Mouse (Mus musculus): ENCODE results near the gene Cacna2d1.

The Cacna2d1 gene

DNA sequence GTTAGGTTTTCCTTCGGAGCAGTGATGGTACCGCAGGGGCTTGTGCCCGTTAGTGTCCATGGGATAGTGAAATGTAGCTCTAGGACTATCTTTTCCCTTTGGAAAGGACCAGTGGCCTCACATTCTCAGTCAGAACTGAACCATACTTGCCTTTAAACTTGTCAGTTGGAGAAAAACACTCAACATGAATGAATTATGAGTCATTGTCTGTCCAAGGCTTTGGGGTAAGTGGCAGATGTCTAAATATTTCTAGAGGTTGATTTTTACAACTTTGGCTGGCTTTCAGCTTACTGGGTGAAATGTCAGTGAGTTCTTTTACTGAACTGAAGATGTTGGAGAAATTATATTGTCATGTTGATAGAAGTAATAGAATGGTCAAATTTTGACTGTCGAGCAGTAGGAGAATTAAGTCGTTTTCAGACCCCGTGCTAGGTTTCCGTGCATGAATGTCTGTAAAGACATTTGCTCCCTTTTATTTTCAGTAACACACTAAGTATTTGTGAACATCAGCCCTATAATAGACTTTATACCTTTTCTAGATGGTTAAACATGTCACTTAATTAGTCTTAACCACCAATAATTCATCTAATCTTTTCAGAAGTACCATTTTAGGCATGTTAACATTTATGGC is 50.9 kb downstream of the Cacna2d1 start:
- DNase-seq = no peak

DNA sequence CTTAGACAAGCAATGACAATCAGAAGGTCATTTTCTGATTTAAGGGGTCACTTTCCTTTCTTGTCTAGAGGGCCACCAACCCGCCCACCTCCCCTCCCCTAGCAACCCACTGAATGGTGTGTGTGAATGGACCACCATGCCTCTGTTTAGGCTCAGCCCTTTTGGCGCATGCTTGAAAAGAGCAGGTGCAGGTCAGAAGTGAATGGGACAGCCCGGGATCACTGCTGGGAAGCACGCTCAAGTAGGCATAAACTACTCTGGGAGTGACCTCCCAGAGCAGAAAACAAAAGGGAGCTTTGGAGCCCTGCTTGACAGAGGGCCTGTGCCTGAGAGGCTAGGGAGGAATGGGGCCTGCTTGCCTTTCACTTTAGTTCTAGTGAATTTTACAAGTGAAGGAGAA is 51.4 kb downstream of the Cacna2d1 start:
- DNase-seq = no peak

DNA sequence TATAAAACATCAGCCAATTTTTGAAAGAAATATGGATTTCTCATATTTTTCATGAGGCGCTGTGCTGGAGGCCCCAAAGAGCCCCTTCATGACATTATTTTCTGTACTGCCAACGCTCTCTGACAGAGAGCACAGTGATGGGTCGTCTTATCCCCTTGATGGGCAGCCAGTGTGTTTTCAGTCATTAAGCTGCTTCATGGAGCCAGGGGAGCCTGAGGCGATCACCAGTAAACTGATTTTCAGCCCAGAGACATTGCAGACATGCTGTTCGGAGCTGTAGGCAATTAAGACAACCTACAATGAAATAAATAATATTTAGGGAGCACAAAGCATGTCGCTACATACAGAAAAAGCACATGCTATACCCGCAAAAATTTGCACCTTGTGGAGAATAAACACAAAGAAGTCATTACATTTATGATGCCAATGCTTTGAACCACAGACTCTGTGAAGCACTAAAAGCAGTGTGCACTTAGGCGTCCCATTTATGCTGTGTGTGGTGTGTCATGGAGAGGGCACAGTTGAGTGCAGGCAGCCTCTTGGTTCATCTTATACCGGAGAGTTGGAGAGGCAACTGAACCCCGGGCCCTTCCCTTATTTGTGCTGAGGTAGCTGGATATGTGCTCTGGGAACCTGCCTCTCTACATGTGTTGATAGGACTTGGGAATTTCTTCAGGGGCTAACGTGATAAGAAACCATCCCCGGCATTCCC is 57.1 kb downstream of the Cacna2d1 start:
- DNase-seq = no peak

DNA sequence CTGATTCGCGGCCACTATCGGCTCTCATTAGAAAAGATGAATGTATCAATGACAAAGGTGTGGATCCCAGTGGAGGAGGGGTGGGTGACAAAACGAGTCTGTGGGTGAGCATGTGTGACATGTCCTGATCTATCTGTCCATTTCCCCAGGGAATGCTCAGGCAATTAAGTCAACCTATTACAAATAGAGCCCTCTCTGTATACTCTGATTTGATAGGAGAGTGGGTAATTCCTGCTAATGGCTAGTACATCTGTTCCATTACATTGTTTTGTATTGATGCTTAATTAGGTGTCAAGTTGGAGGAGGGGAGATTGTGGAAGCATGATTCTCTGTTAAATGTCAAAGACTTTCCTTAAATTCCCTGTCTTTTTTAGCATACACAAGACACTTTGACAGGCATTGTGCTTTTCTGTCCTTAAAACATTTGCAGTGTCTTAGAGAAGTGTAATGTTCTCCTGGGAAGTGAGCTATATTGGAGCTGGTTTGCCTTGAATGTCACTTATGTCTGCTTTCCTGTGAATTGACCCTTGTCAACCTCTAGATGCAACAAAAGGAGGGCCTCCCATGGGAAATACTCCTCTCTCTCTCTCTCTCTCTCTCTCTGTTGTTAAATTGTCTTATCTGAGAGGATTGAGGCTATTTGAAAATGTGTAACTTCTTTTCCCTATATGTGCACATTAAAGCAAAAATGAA is 58.9 kb downstream of the Cacna2d1 start:
- DNase-seq = no peak

DNA sequence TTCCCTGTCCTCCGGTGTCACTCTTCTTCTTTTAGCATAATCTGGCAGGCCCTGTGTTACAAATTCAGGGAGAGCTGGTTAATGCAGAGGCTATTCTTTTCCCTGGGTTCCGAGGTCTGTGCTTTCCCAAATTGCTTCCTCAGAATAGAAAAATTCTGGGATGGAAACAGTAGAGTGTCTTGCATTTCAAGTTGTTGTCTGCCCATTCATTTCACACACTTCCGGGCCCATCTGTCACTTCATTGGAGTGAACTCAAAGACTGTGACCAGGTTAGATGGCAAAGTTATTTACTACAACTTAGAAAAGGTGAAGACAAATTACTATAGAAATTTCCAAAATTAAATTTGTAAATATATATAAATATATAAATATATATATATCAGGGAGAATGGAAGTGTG is 62.7 kb downstream of the Cacna2d1 start:
- DNase-seq = no peak

DNA sequence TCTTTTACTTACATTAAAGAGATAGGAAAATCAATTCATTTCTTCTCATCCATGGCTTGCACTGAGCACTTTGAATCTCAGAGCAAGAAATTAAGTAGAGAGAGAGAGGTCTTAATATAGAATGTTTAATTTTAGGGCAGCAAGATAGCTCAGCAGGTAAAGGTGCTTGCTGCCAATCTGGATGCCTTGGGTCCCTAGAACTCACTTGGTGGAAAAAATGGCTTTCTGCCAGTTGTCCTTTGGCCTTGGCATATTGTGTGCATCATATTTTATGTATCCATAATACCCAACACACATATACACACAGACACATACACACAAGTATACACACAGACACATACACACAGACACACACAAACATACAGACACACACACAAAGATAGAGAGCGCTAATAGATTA is 63.3 kb downstream of the Cacna2d1 start:
- DNase-seq = no peak

DNA sequence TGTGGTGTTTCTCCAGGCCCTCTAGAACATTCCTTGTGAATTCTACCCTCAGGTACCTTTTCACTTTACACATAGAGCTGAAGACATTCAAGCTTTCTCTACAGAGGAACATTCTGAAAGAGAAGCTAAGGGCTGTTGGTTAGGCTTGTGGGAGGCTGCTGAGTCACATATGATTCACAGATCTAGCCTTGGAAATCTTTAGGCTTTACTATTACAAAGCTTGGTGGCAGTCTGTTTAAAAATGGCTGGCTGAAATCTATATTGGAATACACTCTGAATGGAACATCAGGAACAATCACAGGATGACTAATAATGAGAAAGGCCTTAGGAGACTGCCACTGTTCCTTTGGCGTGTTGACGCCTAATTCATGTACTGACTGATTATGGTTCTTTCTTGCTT is 66.4 kb downstream of the Cacna2d1 start:
- no peak for DNase-seq

DNA sequence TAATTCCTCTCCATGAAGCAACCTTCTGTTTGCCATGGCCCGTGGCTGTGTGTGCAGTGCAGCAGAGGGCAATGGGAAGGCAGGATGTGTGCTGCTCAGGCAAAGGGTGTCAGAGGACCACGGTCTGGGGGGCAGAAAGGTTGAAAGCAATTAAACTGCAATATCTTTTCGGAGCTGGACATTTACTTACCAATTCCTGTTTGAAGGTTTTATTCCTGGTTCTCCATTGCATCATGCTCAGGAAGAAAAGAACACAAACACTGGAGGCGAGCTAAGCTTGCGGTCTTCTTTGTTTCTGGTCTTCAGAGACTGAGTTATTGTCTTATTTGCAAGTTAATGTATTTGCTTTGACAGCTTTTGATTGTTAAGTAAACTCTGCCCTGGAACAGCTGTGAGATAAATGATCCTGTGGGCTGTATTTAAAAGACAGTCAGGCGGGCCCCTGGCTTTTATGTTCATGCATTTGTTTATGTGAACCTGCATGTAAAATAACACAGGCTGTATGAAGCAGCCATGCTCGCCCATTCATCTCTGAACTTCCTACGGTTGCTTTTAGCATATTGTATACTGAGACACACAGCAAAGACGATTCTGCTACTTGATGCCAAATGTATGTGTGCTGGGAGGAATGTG is 68.1 kb downstream of the Cacna2d1 start:
- DNase-seq = no peak

DNA sequence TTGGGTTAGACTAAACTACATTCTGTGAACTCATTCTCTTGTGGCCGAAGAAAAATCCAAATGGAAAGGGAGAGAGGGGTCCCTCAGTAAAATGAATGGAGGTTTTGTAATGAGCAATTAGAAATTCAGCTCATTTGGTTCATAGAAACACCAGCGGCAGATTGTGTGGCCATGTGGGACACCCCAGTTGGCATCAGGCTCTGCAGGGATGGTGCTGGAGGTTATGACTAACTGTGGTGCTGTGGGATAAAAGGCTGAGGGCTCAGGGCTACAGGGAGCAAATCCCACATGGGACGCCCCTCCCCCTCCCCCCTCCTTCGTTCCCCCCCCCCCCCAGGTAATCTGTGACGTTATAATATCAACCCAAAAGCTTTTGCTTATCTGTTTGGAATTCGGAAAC is 69.8 kb downstream of the Cacna2d1 start:
- no peak for DNase-seq

DNA sequence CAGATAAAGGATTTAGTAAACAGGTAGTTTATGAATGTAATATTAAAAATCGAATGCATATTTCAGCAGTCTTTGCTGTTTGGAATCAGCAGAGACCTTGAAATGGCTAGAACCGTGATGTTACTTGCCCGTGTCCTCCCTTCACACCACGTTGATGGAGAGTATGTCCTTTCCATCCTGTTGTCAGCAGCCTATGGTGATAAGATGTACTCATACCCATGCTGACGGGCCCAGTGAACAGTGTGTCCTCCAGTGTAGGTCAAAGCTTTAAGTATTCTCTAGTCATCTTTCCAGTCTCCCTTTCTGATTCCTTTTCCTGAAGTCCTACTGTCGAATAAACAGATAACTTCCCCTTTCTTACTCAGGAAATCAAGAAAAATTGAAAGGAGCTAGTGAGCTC is 72.5 kb downstream of the Cacna2d1 start:
- DNase-seq = no peak

DNA sequence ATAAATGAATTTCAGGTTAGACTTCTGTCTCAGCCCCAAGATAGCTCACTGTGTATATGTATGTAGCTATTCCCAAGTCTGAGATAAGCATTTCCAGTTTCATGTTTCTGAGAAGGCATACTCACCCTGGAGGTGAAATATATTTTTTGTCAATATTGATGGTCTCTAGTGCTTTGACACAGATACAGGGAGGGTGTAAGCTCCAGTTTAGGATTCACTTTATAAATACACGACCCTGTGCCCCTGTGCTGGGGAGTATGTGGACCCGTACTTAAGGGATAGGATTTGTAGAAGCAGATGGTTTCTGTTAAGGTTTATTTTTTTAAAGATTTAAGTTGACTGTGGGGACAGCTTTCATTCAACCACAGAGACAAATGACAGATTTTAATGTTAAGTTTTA is 79.2 kb downstream of the Cacna2d1 start:
- no peak for DNase-seq

DNA sequence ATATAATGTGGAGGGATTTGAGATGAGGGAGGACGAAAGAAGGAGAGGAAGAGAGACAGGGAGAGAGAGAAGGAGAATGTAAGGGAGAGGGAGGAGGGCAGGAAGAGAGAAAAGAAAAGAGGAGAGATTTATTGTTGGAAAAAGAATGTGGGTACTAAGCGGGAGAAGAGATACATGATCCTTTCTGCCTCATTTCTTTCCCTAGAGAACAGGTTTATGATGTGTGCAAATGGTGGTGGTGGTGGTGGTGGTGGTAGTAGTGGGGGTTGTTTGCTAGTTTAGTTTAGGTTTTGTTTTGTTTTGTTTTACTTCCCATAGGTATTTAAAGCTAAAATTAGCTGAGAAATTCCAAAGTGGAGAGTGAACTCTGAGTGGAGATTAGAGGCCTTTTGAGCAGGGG is 79.9 kb downstream of the Cacna2d1 start:
- no peak for DNase-seq

DNA sequence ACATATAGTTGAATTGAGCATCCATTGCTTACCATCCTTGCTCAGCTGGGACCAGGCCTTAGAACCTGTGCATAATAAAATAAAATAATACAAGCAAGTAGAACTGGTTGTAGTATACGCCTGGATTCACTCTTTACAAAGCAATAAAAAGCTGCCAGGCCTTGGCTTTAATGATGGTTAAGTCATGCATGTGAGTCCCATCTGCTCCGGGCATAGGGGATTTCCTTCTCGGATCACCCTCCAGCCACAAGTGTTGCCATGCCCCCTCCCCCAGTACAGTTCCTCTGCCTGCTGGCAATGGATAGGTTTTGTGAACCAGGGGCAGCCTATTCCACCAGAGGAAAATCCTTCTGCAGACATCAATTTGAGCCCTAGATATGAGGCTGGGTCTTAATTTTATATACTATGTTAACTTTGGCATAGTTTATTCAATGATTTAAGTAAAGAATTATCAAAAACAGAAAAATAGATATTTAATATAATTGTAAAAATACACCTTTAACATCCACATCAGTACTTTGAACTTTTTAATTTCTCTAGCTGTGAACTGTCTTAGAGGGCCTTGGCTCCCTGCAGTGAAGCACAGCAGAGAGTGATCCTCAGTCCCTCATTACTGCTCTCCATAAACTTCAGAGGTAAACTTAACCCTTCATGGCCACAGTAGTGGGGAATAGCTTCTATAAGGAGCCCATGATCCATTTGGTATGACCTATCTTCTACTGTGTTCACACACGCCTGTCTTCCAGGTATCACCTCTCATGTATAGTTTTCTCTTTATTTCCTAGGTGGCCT is 90.3 kb downstream of the Cacna2d1 start:
- no peak for DNase-seq

DNA sequence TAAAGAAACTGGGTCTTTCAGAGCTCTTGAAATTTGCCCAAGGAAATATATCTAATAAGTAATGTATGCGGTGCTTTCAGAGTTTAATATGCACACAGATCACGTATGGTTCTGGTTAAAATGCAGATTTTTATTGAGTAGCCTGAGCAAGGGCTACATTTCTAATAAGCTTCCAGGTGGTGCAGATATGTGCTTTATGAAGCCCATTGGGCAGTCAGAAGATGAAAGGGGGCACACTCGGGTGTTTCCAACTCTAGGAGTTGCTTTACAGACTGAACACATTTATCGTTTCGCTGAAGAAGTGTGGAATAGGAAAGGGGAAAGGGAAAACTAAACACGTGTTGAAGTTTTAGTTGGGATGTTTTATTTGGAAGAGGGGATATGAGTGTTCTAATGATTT is 94.4 kb downstream of the Cacna2d1 start:
- DNase-seq = no peak

DNA sequence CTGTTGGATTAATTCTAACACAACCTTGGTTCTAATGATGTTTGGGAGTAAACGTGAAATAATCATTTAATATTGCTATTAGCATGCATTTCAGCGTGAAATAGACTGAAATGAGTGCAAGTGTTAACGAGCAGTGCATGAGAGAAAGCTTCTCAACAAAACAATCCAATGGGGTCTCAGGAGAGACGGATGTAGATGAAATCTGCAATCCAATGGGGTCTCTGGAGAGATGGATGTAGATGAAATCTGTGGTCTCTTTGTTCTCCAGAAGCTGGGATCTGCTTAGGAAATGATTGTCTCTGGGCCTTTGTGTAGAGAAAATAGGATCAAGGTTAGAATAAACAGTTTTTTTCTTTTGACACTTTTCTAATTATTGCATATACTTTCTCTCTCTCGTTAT is 95.0 kb downstream of the Cacna2d1 start:
- DNase-seq = no peak

DNA sequence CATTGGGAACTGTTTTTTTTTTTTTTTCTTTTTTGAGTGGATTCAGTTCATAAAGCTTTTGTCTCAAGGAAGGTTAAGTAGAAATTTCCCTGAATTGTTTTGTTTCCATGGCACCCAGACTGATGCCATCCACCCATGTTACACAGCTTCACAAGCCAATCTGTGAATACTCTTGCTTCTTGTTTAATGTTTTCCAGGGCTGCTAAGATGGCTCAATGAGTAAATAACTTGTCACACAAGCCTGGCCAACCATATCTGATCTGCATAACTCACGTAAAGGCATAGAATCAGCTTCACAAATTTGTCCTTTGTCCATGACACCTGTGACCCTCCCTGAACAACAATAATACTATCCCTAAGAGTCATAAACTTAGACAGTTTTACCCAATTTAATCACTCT is 99.1 kb downstream of the Cacna2d1 start:
- DNase-seq = no peak

DNA sequence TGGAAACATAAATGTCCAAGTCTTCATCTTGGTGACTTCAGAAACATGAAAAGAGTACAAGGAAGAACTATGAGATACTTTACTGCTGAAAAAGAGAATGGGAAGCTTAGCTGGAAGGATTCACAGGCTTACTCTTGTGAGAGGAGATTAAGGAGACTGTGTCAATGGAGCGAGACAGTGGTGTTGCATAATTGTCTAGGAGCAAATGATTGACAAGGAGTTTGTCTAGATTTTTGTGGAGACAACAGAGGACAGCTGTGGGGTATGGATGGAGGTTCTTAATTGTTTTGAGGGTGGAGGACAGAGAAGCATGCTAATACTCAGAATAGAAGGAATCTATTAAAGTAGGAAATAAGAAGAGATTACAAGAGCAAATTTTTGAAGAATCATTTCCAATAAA is 100.8 kb downstream of the Cacna2d1 start:
- DNase-seq = no peak

DNA sequence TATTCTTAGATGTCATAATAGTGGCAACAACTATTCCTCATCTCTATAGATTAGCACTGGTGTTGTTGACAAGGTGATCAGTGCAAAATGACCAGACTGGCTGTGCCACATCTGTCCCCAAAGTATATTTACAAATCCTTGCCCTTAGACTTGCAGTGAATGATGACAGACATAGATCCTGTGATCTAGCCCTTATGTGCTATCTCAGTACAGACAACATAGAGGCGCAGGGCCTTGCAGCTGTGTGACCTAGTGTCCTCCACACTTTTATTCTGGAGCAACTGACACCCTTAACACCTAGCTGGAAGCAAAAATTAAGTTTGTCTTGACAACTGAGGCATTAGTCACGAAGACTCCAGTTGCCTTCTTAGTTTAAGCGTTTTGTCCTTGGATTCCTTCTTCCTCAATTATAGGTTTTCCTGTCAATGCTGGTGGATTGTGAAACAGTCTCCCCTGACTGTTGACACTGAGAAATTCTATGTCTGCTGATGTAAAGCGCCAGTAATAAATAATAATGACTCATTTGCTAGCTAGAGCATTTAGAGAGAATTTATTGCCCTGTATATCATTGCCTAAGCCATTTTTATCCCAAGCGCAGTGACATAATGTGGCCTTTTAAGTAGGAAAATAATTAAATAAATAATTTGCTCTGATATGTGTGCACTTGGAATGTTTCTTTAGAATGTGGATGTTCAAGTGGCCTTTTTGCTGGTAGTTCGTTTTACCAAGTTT is 110.8 kb downstream of the Cacna2d1 start:
- DNase-seq = no peak

DNA sequence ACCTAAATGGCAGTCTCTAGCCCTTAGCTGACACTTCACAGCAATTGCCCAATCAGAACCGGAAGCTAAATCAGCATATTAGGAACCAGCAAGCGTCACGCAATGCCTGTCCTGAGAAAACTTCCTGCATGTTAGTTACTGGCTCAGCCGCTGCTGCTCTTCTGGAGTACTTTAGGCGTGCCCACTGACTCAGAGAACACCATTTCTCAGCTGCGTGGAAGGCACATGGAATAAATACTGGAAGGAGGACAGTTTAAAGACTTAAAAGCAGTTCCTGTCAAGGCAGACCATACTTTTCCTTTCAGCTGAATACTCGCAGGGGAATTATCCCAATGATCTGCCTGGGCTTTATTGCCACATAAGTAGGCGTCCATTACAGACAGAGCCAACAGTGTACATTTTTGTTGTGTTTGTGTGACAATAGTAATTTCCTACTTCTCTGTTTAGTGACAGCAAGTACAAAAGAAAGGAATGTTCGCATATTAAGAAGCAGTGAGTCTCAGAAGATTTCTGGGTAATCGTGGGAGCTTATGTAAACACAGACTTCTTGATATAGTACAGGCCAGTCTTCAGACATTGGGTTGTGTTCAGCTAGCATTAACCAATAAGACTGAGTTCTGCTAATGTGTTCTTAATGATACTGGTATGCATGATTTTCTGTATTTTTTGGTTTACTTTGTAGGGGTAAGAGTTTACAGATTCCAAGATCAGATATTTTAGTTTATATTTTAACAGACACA is 113.1 kb downstream of the Cacna2d1 start:
- peak; percentile 11 for DNase-seq

DNA sequence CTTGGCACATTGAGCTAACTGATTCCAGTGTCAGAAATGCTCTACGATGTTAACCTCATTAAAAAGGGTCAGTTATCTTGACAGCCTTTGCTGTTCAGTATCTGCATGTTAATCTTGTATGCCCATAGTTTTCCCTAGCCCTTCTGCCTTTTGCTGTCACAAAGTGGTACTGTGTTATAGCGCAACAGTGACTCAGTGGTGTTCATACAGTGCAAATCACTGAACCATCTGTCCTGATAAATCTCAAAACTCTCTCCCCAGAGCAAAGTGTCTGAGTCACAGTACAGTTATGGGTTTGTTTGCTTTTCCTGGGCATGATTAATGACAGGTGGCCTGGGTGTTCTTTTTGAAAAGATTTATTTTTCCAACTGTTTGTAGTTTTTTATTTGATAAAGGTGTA is 122.3 kb downstream of the Cacna2d1 start:
- DNase-seq = no peak

DNA sequence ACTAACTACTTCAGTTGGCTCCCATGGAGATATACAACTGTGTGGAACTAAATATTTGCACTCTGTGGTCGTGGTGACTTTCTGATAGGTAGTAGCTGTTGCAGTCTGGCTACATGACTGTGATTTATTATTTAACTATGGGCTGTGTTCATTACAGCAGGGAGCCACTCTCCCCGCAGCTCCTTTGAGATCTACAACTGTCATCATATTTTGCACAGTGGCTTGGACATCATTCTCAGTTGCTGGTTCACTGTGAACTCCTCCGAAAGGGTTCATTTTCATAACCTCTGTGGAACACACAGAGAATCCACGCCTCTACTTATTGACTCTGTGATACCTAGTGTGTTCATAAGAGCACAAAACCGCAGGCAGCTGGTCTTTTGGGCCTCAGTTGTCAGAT is 128.3 kb downstream of the Cacna2d1 start:
- DNase-seq = no peak

DNA sequence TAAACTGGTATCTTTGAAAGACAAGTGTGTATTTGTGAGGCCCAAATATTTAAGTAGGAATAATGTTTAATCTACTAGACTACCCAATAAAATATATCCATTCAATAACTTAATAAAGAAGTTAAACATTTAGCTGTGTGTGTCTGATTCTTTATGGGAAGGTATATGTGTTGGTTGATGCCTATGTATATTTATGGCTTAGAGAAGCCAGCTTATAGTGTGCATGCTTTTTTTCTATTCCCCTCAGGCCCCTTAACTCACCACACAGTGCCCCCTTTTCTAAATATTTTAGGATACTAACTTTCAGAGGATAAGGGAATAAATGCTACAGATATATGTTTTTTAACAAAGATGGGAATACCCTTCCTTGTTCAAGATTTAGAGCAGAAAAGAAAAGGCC is 128.8 kb downstream of the Cacna2d1 start:
- no peak for DNase-seq
